Mouse (Mus musculus) kidney, postnatal 0 days (tissue): ENCODE measurements around the gene Top1. TPM values are rescaled to one million over a fixed set of nuclear protein-coding genes. Genes with fewer than 3 reads are reported as not detected.

Experiments used
- ATAC-seq: fragments of 200-750 bp; cut with Nextera tagmentation; replicated peaks from 2 replicates; pipeline ENCODE4 v1.8.0; 2017; ENCODE audit warnings: low read depth, moderate number of reproducible peaks, moderate TSS enrichment, moderate library complexity; ENCODE audit not compliant: low FRiP score
- DNase-seq: peaks from one replicate; pipeline ENCODE4 v3.0.0-alpha.2; 2016; ENCODE audit warnings: low spot score
- H3K27ac ChIP-seq: fragments of 300-500 bp; sonication (generic); 2 replicates; pipeline ENCODE4 v1.5.1; 2014; ENCODE audit warnings: mild to moderate bottlenecking
- H3K27me3 ChIP-seq: fragments of 300-500 bp; sonication (generic); 2 replicates; pipeline ENCODE4 v1.6.1; 2014; ENCODE audit warnings: low read length, mixed read lengths; ENCODE audit not compliant: insufficient read depth
- H3K36me3 ChIP-seq: fragments of 300-500 bp; sonication (generic); 2 replicates; pipeline ENCODE4 v1.6.1; 2014; ENCODE audit warnings: low read length, mixed read lengths; ENCODE audit not compliant: insufficient read depth
- H3K4me1 ChIP-seq: fragments of 300-500 bp; sonication (generic); replicated peaks from 2 replicates; pipeline ENCODE4 v1.6.1; 2014; ENCODE audit warnings: antibody characterized with exemption, low read length, mixed read lengths; ENCODE audit not compliant: insufficient read depth
- H3K4me2 ChIP-seq: fragments of 300-500 bp; sonication (generic); 2 replicates; pipeline ENCODE4 v1.6.1; 2014; ENCODE audit warnings: mild to moderate bottlenecking, low read length, moderate library complexity, mixed read lengths
- H3K4me3 ChIP-seq: fragments of 300-500 bp; sonication (generic); replicated peaks from 2 replicates; pipeline ENCODE4 v1.5.1; 2014; ENCODE audit warnings: low read depth, low read length
- H3K9ac ChIP-seq: fragments of 300-500 bp; sonication (generic); 2 replicates; pipeline ENCODE4 v1.6.1; 2014; ENCODE audit warnings: low read depth, low read length
- H3K9me3 ChIP-seq: fragments of 300-500 bp; sonication (generic); replicated peaks from 2 replicates; pipeline ENCODE4 v1.6.1; 2016; ENCODE audit warnings: low read length, inconsistent platforms, mixed read lengths
- CTCF ChIP-seq: IDR thresholded peaks from 2 replicates; pipeline ENCODE4 v1.5.1; 2016; ENCODE audit warnings: antibody characterized with exemption, low read depth, mild to moderate bottlenecking, moderate library complexity
- WGBS: fragments of 180-500 bp; shearing (Covaris S2); extraction: QIAGEN DNeasy Blood & Tissue Kit; methylation state at CpG from one replicate; pipeline ENCODE4 v1.1.7; 2014; 5-methylcytosine and 5-hydroxymethylcytosine counted together
- polyA plus RNA-seq: library from polyadenylated mRNA; unstranded; fragments of >200 nt; fragmentation: Nextera tagmentation; extraction: Ambion mirVana; gene quantifications from 2 replicates; pipeline ENCODE4 v1.2.1, GENCODE M21; 2015

Gene Top1
- polyA plus RNA-seq, 1 experiment from 2014 or later = 56.2 TPM

- WGBS = 81% methylated on average over 3 of the region's 3 CpGs
- H3K9ac ChIP-seq = no peak overlapping the region
- H3K27me3 ChIP-seq = no peaks in the 10 kb centered on the region
- no peak overlapping the region for H3K4me2 ChIP-seq
- TF ChIP-seq CTCF = no peak
- H3K27ac ChIP-seq = no peak overlapping the region
- peaks cover 41% of the 10 kb centered on the region for H3K36me3 ChIP-seq
- ATAC-seq = no peak
- no peak overlapping the region for H3K4me3 ChIP-seq
- H3K4me1 ChIP-seq = no peaks in the 10 kb centered on the region
- DNase-seq = no peak
- H3K9me3 ChIP-seq = no peaks in the 10 kb centered on the region
Observed at GRCm38 (mm10) chr2:160765096-160765495, 119.4 kb downstream of the Top1 start.

- Histone ChIP-seq H3K9ac (no peak overlapping the region), H3K36me3 (peaks cover 30% of the 10 kb centered on the region), H3K4me1 (no peaks in the 10 kb centered on the region), H3K4me2 (no peak overlapping the region), H3K27ac (no peak overlapping the region), H3K27me3 (no peaks in the 10 kb centered on the region), H3K9me3 (no peaks in the 10 kb centered on the region), H3K4me3 (no peak overlapping the region)
- DNase-seq (peak; percentile 27), ATAC-seq (no peak)
- no peak for TF ChIP-seq CTCF
- WGBS = 68% methylated on average over 5 of the region's 5 CpGs
Observed at GRCm38 (mm10) chr2:160766371-160766771, 120.7 kb downstream of the Top1 start.

GRCm38 (mm10) chr2:160767201-160767600 is 121.5 kb downstream of the Top1 start:
- Histone ChIP-seq H3K9me3 (no peaks in the 10 kb centered on the region), H3K4me1 (no peaks in the 10 kb centered on the region), H3K4me3 (no peak overlapping the region), H3K36me3 (peaks cover 28% of the 10 kb centered on the region), H3K9ac (no peak overlapping the region), H3K4me2 (no peak overlapping the region), H3K27me3 (no peaks in the 10 kb centered on the region), H3K27ac (no peak overlapping the region)
- ATAC-seq = no peak
- 96% methylated on average over 2 of the region's 2 CpGs for WGBS
- TF ChIP-seq CTCF = no peak
- no peak for DNase-seq

GRCm38 (mm10) chr2:160768097-160768695 is 122.5 kb downstream of the Top1 start:
- H3K4me2 ChIP-seq = no peak overlapping the region
- H3K36me3 ChIP-seq = peaks cover 18% of the 10 kb centered on the region; the same call in 1 of the 2 replicates
- H3K9me3 ChIP-seq = no peaks in the 10 kb centered on the region
- ATAC-seq (no peak), DNase-seq (no peak)
- TF ChIP-seq CTCF = no peak
- H3K27ac ChIP-seq = no peak overlapping the region
- H3K4me3 ChIP-seq = no peak overlapping the region
- H3K27me3 ChIP-seq = no peaks in the 10 kb centered on the region
- H3K4me1 ChIP-seq = no peaks in the 10 kb centered on the region
- no peak overlapping the region for H3K9ac ChIP-seq
- WGBS = 85% methylated on average over 4 of the region's 4 CpGs

- no peak overlapping the region for H3K27ac ChIP-seq
- H3K4me2 ChIP-seq = no peak overlapping the region
- 97% methylated on average over 2 of the region's 2 CpGs for WGBS
- ATAC-seq (no peak), DNase-seq (no peak)
- TF ChIP-seq CTCF = no peak
- H3K27me3 ChIP-seq = no peaks in the 10 kb centered on the region
- H3K9me3 ChIP-seq = no peaks in the 10 kb centered on the region
- no peak overlapping the region for H3K9ac ChIP-seq
- no peaks in the 10 kb centered on the region for H3K4me1 ChIP-seq
- no peak overlapping the region for H3K4me3 ChIP-seq
- peaks cover 15% of the 10 kb centered on the region; the same call in 1 of the 2 replicates for H3K36me3 ChIP-seq
Observed at GRCm38 (mm10) chr2:160768997-160769396, 123.3 kb downstream of the Top1 start.

GRCm38 (mm10) chr2:160770409-160770808 is 124.7 kb downstream of the Top1 start:
- H3K4me1 ChIP-seq = no peaks in the 10 kb centered on the region
- ATAC-seq = no peak
- no peaks in the 10 kb centered on the region for H3K9me3 ChIP-seq
- H3K4me2 ChIP-seq = no peak overlapping the region
- no peaks in the 10 kb centered on the region for H3K27me3 ChIP-seq
- DNase-seq = no peak
- no peak for TF ChIP-seq CTCF
- no peak overlapping the region for H3K4me3 ChIP-seq
- H3K27ac ChIP-seq = no peak overlapping the region
- H3K9ac ChIP-seq = no peak overlapping the region
- H3K36me3 ChIP-seq = peaks cover 15% of the 10 kb centered on the region; the same call in 1 of the 2 replicates

- Histone ChIP-seq H3K9me3 (no peaks in the 10 kb centered on the region), H3K4me1 (no peaks in the 10 kb centered on the region), H3K27ac (no peak overlapping the region), H3K9ac (no peak overlapping the region), H3K4me3 (no peak overlapping the region), H3K36me3 (peaks cover 15% of the 10 kb centered on the region; the same call in 1 of the 2 replicates), H3K4me2 (no peak overlapping the region), H3K27me3 (no peaks in the 10 kb centered on the region)
- no peak for TF ChIP-seq CTCF
- WGBS = 92% methylated on average over 1 of the region's 1 CpGs
- no peak for ATAC-seq
- no peak for DNase-seq
Observed at GRCm38 (mm10) chr2:160770871-160771270, 125.2 kb downstream of the Top1 start.
